Mouse (Mus musculus) thymus, postnatal 36 days (tissue): Measurements from ENCODE around the gene Cmtr1.

Experiments used
- DNase-seq, 2 experiments: peaks; one replicate each; pipeline ENCODE4 v3.0.0; 2022; ENCODE audit warnings: mixed read lengths in 2 of 2

Cmtr1 gene

DNA sequence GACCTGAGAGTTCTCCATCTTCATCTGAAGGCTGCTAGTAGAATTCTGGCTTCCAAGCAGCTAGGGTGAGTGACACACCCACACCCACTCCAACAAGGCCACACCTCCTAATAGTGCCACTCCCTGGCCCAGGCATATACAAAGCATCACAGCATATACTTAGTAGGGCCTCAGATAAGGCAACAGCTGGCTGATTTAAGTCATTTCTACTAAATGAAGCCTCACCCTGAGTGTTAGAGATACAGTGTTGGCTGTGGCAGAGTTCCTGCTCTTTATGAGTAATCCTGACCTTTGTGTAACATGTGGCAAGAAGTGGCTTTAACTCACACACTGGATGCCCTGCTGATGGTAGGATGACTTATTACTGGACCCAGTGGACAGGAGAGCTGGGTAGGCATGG is 9.5 kb downstream of the Cmtr1 start:
- DNase-seq = no peak

DNA sequence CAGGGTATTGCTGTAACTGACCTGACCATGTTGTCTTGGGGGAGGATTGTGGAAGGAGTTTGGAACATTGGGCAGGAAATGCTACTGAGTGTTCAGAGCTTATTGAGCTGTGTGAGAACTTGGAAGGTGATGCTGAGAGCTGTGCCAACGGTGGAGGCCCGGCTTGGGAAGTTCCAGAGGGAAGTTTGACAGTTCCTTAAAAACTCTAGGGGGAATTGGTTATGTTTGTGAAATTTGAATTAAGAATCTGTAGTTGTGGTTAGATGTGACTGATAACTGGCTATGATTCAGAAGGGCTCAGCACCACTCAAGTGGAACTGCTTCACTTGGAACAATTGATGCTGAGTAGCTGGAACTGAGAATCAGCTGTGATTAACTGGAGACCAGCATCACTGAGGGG is 10.6 kb downstream of the Cmtr1 start:
- DNase-seq = no peak

DNA sequence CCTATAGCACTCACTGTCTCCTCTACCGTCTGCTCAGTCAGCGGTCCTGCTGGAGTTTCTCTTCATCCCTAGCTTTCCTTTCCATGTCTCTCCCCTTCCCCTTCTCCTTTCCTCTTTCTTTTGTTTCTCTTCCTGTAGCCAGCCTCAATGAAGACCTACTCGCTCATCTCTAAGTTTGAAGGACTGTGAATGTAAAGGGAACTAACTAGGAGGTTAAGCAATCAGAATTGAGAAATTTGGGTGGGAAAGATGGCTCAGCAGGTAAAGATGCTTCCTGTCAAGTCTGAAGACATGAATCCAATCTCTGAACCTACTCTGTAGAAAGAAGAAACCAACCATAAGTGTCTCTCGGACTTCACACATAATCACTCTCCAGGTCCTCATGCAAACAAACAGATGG is 12.9 kb downstream of the Cmtr1 start:
- DNase-seq = no peak

DNA sequence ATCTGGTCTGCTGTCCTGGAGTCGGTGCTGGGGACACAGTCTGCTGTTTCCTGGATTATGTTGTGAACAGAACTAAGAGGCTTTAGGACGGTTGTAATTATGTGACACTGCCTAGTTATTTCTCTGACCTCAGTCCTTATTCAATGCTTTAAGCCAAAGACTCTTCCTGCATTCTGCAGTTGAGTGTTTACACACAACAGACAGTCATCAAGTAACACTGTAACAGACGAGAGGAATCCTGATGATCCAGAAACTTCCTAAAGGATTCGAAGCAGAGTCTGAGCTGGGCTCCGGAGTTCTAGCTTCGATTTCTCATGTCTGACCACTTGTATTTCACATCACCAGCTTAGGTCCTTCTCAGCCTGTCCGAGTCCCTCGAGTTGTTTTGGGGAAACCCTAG is 18.1 kb downstream of the Cmtr1 start:
- no peak for DNase-seq

DNA sequence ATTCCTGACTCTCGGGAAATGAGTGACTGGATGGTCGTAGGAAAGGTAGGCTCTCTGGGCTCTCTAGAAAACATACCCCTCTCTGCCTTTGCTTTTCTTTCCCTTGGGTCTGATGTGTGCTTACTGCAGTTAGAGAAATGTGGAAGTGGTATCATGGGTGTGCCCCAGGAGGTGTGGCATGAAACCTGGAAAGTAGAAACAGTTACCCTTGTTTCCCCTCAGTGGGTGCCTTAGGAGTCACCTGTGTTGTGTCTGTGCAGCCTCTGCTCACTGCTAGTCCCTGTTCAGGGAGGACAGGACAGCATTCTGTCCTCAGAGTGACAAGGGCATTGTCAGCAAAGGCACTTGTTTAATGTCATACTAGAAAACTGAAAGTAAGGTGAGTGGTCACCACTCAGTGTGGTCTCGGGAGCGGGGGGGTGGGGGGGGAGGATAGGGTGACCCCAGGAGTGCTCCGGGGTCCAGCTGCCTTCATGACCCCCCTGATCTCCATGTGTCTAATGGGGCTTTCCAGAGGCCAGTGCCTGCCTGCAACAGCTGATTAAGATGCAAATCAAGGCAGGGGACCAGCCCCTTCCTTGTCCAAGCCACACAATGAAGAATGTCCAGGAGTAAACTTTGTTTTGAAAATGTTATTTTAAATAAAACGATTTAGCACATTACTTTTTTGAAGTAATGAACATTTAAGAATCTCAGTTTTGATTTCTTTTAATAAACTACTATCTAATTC is 18.8 kb downstream of the Cmtr1 start:
- DNase-seq = no peak

DNA sequence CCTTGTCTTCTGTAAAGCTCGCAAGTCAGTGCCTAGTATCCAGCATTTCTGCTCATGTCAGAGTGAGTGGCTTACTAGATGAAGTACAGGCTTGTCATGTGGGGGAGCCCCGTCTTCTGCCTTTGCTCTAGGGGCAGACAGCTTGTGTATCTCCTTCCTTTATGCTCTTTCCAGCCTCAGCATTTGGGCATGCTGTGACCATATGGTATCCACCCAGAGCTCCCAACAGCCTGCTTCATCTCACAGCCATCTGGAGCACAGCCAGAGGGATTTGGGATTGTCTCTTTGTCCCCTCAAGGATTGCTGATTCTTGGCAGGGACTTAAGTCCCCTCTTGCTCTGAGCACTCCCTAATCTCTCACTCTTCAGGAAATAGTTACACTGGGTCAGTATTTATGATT is 19.8 kb downstream of the Cmtr1 start:
- DNase-seq = no peak

DNA sequence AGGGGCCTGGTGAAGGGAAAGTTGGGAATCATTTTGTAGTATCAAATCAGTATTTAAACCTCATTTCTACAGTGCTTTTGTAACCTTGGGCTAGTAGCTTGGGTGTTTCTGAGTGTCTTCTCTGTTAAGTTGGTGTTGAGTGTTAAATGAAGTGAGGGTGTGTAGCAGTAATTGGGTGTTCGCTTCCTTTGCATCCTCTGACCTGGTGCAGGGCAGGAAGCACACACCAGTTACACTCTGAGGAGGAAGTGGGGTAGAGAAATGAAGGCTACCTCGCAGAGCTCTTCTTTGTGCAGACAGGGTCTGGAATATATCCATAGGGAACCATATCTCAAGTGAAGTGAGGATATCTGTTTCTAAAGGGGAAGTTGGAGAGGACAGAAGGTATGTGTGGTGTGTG is 20.5 kb downstream of the Cmtr1 start:
- no peak for DNase-seq

DNA sequence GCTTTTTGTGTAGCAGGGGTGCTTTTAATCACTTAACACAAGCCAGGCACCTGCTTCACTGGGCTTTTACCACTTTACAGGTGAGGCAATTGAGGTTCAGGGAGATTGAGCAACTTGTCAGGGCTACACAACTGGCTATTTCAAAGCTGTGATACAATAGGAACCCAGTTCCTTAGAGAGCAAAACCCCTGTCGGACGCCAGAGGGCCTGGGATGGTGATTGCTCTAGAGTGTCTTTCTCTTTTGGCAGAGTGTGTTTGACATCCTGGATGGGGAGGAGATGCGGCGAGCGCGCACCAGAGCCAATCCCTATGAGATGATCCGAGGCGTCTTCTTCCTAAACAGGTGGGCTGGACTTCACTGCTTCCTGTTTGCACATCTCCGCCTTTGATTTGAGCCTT is 21.3 kb downstream of the Cmtr1 start:
- DNase-seq = no peak

DNA sequence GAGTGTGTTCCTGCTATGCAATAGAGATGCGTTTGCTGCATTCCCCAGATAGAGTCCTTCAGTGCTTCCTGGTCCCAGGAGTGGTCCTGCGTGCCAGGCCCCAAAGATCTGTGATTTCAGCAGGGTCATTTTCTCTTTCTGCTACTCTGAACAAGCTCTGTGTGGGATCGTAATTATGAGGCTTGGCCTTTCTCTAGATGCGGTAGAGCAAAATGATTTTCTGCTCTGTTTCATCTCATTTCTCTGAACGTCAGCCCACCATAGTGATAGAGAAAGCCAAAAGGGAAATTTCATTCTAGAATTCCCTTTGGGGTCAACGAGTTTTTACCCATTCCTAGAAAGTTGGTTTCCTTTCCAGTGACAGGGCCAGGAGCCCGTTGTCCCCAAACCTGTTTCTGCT is 21.9 kb downstream of the Cmtr1 start:
- DNase-seq = no peak

DNA sequence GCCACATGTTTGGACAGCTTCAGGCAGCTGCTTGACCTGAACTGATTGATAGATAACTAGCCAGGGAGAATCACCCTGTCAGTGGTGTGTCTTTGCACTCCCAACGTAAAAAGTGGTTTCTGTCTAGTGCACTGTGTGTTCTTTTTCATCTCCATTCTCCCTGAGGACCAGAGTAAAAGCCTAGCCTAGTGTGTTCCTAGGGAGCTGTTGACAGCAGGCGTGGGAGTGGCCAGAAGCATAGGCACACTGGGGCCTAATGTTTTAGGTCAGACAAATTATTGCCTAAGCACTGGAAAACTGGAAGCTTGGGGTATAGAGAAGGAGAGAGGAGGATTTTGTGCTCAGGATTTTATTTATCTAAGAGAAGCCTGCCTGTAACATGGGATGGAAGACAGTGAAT is 22.7 kb downstream of the Cmtr1 start:
- DNase-seq = no peak

DNA sequence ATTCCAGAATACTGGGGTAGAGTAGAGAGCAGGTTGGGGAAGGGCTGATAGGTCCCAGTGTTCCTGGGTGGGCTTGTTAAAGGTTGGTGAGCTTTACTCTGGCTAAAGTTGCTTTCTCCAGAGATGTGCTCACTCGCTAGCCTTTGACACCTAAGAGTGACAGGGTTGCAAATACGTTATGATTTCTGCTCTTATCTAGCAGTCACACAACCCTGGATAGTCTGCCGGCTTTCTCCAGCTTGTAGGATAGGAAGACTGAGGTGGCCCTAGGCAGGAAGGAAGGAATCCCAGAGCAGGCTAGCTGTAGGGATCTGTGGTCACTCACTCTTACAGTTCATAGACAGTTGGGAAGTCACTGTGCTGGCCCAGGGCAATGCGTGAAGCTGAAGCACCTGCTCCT is 23.9 kb downstream of the Cmtr1 start:
- DNase-seq = no peak

DNA sequence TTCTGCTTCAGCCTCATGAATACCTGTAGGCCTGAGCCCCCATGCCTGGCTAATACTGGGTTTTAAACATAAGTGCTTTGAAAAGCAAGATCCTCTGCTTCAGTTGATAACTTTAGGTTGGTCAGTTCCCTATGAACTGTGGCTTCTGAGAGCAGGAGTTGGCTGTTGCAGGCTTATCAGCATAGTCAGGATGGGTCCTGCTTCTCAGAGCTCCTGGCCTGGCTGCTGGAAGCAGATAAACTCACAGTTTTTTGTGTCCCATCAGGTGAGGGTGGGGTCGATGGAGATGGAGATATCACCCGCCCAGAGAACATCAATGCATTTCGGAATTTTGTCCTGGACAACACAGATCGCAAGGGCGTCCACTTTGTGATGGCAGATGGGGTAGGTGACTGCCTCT is 26.4 kb downstream of the Cmtr1 start:
- no peak for DNase-seq

DNA sequence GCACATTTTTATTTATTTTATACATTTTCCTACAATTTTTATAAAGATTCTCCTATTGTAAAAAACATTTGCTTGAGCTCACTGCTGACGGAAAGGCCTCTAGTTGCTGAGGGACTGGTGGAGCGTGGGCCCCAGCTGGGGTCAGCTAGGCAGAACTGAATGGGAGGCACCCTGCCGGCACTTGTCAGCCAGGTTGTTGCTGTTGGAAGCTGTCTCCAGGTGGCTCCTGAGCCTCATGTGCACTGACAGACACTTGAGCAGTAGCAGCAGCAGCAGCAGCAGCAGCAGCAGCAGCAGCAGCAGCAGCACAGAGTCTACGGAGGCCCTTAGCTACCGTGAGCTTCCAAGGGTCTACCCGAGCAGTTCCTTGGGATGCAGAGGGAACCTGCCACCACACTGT is 27.0 kb downstream of the Cmtr1 start:
- DNase-seq = no peak

DNA sequence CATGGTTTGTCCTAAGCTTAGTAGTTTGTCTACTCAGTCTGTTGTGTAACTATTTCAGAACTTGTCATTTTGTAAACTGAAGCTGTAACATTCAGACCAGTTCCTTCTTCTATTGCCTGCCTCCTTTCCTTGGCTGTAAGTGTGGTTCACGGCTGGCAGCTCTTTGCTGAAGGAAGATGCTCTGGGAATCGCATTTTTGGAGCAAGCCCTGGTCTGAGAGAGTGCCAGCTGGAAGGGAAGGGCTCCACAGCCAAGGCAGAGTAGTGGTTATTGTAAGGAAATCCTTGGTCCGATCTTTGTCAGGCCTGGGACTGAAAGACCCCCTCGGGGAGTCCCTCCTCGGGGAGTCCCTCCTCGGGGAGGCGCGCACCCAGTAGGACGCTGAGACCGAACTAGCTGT is 28.2 kb downstream of the Cmtr1 start:
- no peak for DNase-seq

DNA sequence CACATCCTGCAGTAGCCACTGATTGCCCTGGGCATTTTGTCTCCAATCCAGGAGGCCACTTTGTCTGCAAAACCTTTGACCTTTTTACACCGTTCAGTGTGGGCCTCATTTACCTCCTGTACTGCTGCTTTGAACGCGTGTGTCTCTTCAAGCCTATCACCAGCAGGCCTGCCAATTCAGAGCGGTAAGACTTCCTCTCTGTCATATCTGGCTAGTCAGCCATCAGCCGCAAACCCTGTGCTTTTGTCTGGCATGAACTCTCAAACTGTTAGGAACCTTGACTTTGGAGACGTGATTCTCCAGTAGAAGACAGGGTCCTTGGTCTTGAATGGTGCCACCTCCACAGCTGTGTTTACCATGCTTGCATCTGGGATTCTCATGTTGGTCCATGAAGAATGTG is 29.9 kb downstream of the Cmtr1 start:
- no peak for DNase-seq

DNA sequence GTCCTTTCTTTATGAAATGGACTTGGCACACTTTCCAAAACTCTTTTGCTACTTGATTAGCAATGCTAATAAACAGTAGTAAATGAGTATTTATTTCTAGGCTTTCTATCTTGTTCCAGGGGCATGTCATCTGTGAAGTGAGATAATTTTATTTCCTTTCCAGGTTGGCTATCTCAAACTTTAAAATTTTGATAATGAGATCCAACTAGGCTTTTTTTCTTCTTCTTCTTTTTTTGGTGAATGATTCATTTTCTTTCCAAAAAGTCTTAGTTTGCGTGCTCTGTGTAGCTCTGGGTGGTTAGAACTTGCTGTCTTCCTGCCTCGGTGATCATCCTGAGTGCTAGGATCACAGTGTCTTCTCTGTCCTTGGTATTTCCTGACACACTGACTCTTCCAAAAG is 32.4 kb downstream of the Cmtr1 start:
- no peak for DNase-seq

DNA sequence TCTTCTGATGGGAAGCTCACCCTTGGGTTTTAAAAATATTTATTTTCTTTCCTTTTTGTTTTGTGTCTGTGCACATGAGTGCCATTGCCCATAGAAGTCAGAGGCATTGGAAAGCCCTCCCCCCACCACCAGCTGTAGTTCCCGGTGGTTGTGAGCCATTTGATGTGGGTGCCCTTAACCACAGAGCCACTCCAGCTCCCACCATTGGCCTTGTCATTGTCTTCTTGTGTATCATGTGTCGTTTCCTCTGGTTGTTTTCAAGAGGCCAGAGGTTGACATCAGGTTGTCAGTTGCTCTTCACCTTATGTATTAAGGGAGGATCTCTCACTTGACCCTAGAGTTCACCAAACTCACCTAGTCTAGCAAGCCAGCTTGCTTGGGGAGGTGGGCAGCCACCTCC is 33.2 kb downstream of the Cmtr1 start:
- peak; percentile 76 to 83 for DNase-seq

DNA sequence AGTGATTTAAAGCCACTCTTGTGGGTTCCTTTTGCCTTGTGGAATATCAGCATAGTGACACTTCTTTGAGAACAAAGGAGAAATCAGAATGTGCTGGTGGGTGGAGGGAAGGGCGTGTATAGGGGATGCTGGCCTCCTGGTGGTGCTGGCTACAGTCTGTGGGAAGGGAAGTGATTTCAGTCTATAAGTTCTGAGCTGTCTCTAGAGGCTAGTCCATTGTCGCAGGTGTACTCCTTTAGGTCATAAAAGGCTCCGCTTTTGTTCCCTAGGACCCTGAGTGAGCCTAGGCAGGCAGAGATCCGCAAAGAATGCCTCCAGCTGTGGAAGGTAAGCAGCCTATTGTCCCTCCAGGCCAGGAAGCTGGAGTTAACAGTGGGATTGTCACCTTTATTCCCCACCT is 34.1 kb downstream of the Cmtr1 start:
- DNase-seq = no peak

DNA sequence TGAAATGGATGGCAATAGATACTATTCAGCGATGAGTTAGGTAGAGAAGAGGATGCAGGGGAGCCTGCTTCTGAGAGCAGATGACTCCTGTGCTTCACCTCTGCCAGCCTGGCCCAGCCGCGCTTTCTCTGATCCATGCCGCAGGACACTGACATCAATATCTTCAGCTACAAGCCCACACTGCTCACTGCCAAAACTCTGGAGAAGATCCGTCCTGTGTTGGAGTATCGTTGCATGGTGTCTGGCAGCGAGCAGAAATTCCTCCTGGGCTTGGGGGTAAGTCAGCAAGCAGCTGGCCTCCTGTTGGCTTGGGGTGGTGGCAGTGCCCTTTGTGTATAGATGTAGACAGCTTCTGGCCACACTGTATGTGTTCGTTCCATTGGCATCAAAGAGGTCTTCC is 36.5 kb downstream of the Cmtr1 start:
- no peak for DNase-seq

DNA sequence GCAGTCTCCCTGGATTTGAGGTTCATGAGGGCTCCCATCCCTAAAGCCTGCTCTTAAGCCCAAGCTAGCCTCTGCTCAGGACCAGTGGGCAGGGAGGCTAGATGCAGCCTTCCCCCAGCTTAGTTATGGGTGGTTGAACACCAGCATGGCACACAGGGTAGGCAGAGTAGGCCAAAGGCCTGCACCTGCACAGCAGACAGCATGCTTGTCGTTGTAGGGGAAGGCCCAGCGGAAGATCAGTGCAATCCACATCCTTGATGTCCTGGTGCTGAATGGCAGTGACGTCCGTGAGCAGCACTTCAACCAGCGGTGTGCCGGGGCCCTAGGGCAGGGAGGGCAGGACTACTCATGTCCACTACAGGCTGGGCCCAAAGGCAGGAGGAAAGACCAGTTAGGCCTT is 38.0 kb downstream of the Cmtr1 start:
- no peak for DNase-seq

DNA sequence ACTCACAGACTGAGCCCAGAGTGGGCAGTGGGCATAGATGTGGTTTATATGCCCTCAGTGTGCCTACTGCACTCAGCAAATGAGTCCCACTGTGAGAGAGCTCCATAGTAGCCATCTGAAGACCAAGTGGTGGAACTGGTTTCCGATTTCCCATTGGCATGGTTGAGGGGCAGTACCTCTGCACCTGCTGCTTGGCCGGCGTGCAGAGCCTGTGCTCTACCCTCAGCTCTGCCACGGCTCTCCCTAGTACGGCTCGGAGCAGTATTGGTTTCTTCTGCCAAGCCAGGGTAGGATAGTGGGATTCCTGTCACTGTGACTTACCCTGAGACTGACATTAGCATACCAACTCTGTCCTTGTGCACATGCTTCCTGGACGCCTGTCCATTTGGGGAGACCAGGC is 40.2 kb downstream of the Cmtr1 start:
- DNase-seq = no peak

DNA sequence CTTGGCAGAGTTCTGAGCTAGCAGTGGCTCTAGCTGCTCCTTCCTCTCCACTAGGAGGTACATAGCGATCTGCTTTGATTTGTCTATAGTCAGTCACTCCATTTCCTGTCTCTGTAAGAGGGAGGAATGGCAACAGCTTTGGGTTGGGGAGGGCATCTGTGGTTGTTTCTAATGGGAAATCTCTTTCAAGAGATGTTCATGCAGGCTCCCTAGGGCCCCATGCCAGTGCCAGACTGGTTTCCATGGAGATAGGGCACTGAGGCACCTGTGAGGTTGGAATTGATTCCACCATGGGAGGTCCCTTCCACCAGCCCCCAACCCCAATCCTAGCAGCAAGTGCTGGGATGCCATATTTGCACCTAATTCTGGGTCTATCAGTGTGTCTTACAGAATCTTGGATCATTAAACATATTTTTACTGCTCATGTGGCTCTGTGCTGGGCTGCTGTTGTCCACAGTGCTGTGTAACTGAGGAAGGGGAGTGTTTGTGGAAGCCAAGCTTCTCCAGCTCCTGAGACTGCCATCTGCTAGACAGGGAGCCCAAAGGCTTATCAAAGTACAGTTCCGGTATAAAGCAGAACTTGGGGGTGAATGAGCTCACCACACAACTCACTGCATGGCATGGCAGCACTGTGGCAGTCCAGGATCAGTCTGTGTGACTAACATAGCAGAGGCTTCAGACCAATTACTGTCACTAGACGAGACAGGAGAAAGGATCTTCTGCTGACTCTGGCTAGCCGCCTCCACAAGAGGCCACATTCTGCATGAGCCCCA is 42.7 kb downstream of the Cmtr1 start:
- DNase-seq = no peak

DNA sequence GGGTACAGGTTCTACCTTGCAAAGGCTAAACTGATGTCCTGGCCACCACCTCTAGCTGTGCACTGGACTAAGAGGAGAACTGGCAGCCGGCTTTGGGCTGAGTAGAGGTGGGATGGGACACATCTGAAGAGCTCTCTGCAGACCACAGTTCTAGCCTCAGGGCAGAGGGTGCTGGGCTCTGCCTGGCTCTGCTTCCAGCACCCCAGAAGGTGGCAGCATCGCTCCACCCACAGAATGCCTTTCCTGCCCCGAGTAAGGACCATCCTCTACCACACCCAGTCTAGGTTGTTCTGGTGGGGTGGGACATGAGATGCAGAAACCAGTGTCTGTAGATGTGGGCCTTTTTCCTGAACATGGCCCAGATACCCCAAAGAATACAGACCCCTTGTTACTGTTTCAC is 44.4 kb downstream of the Cmtr1 start:
- peak; percentile 73 to 74 for DNase-seq

DNA sequence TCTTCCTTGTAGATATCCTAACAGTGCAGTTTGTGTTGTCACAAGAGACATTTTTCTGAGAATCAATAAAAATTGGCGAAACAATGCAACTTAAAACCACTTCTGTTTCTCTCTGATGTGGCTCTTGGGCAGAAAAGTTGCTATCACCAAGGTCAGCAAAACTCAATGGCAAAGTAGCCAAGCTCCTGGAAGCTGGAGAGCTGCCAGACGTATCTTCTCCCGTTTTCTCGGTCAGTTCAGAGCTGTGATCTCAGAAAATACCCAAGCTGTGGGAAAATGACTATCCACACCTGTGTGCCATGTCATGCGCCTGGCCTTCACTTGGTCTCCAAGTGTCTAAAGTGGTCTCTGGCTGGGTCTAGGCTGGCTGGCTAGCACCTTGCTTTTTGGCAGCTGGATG is 45.5 kb downstream of the Cmtr1 start:
- no peak for DNase-seq

DNA sequence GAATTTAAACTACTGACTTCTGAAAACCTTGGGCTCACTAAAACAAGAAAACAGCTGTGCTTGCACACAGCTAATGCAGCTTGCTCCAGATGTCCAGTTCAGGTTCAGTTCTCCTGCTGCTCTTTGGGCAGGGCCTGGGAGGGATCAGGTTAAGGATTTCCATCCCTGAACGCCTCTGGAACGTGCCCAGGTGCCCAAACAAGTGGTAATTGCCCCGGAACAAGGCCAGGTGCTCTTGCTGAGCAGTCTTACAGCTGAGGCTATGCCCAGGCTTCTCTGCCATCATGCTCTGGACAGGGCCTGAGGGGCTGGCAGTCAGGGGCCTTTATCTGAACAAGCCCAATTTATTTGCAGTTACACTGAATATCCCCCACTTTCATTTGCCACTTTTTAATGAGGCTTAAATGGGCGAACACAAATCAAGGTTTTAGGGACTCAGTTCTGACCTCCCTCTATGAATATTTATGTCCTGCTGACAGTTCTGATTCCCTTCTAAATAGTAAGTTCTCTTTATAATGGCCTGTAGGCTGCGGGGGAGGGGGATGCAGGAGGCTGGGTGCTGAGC is 46.7 kb downstream of the Cmtr1 start:
- no peak for DNase-seq
